Mouse (Mus musculus): ENCODE data around the gene Dcaf4.

DNA sequence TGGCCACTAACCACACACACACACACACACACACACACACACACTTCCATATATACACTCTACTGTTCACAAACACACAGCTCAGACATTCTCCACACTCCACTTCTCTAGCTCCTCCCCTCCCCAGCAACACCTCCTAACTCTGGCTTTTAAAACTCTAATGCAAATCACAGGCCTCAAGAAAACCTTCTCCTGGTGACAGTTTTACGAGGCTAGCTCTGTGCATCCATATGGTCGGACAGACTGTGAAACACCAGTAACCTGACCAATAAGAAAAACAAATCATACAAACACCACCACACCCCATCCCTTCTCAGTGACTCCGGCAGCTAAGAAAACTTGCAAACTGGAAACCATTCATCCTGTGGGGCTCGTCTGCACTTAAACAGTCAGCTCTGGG is 38.8 kb upstream of the Dcaf4 start:
- TF ChIP-seq CTCF (IDR thresholded peaks at IDR 0.05; ENCODE audit: low read depth) (no peak), EP300 (IDR thresholded peaks at IDR 0.05; ENCODE audit: low read depth) (no peak)

Data from heart, postnatal 0 days (tissue).